Mouse (Mus musculus): ENCODE measurements at regions not wholly inside any gene's neighbourhood (a gene's known extent, or its start where the extent isn't known, plus 50 kb on each side); places are given as distances from the start of the nearest gene placed in this dataset.

GRCm38 (mm10) chr12:78099761-78100160, 94.3 kb upstream of the Gm6657 start:
- WGBS, result 50% methylated on average over 4 of the region's 4 CpGs
- H3K4me2 ChIP-seq (ENCODE audit: low read depth, low read length), result no peak overlapping the region
- no peaks in the 10 kb centered on the region for H3K9me3 ChIP-seq (replicated peaks; ENCODE audit: control insufficient read depth, low read length)
- TF ChIP-seq CTCF (IDR thresholded peaks at IDR 0.05; ENCODE audit: low read depth), result no peak
- no peak for TF ChIP-seq EP300 (IDR thresholded peaks at IDR 0.05; ENCODE audit: low read depth)
- H3K4me3 ChIP-seq (ENCODE audit: low read depth, low read length), result no peak overlapping the region
- peak; percentile 57 for DNase-seq (ENCODE audit: low spot score)
- H3K27me3 ChIP-seq (ENCODE audit: control insufficient read depth, insufficient read depth, low read length), result no peaks in the 10 kb centered on the region
- H3K36me3 ChIP-seq (replicated peaks; ENCODE audit: control insufficient read depth, insufficient read depth, low read length), result no peaks in the 10 kb centered on the region
- H3K9ac ChIP-seq (replicated peaks; ENCODE audit: low read depth, low read length), result no peak overlapping the region
- peaks cover 11% of the 10 kb centered on the region for H3K4me1 ChIP-seq (ENCODE audit: control insufficient read depth, insufficient read depth)
- H3K27ac ChIP-seq (ENCODE audit: low read depth), result no peak overlapping the region
- ATAC-seq (ENCODE audit: insufficient read depth, low read depth), result peak; percentile 77

DNA sequence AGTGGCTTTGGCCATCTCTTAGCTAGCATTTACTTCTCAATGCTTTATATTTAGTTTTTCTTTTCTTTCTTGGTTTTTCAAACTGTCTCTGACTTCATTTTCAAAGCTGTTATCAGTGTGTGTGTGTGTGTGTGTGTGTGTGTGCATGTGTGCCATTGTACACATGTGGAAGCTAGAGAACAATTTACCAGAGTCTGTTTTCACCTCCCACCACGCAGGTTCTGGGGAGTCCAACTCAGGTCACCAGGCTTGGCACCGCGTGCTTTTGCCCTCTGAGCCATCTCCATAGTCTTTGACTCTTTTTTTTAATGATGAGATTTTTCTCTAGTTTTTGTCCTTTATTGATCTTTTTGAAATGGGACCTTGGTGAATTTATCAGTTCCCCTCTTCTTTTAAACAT, 93.3 kb upstream of the Gm6657 start:
- Histone ChIP-seq H3K4me3 (ENCODE audit: low read depth, low read length) (no peak overlapping the region), H3K4me2 (ENCODE audit: low read depth, low read length) (no peak overlapping the region), H3K9me3 (replicated peaks; ENCODE audit: control insufficient read depth, low read length) (no peaks in the 10 kb centered on the region), H3K36me3 (replicated peaks; ENCODE audit: control insufficient read depth, insufficient read depth, low read length) (no peaks in the 10 kb centered on the region), H3K27ac (ENCODE audit: low read depth) (no peak overlapping the region), H3K9ac (replicated peaks; ENCODE audit: low read depth, low read length) (no peak overlapping the region), H3K27me3 (ENCODE audit: control insufficient read depth, insufficient read depth, low read length) (no peaks in the 10 kb centered on the region), H3K4me1 (ENCODE audit: control insufficient read depth, insufficient read depth) (peaks cover 11% of the 10 kb centered on the region)
- 84% methylated on average over 3 of the region's 3 CpGs for WGBS
- TF ChIP-seq EP300 (IDR thresholded peaks at IDR 0.05; ENCODE audit: low read depth) (no peak), CTCF (IDR thresholded peaks at IDR 0.05; ENCODE audit: low read depth) (no peak)
- ATAC-seq (ENCODE audit: insufficient read depth, low read depth), result no peak
- DNase-seq (ENCODE audit: low spot score), result no peak

DNA sequence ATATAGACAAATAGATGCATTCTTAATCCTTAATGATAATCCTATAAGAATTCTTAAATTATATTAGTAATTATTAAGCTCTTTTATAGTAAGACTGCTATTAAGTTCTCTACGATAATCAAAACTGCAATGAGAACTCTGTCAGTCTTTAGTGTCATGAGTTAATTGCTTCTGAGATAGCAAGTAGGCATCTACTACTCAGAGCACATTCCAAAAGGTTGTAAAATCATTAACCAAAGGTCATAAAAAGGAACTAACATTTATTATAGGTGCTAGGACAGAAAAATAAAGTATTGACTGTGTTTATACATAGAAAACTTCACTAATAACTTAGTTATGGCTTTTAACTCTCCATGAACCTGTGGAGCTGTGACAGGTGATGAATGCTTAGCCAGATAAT, 84.1 kb upstream of the Gm6657 start:
- no peak overlapping the region for H3K4me3 ChIP-seq (ENCODE audit: low read depth, low read length)
- ATAC-seq (ENCODE audit: insufficient read depth, low read depth) (no peak), DNase-seq (ENCODE audit: low spot score) (no peak)
- H3K9me3 ChIP-seq (replicated peaks; ENCODE audit: control insufficient read depth, low read length), result no peaks in the 10 kb centered on the region
- TF ChIP-seq CTCF (IDR thresholded peaks at IDR 0.05; ENCODE audit: low read depth) (no peak), EP300 (IDR thresholded peaks at IDR 0.05; ENCODE audit: low read depth) (no peak)
- no peak overlapping the region for H3K27ac ChIP-seq (ENCODE audit: low read depth)
- H3K4me2 ChIP-seq (ENCODE audit: low read depth, low read length), result no peak overlapping the region
- H3K36me3 ChIP-seq (replicated peaks; ENCODE audit: control insufficient read depth, insufficient read depth, low read length), result no peaks in the 10 kb centered on the region
- H3K9ac ChIP-seq (replicated peaks; ENCODE audit: low read depth, low read length), result no peak overlapping the region
- 80% methylated on average over 1 of the region's 1 CpGs for WGBS
- H3K27me3 ChIP-seq (ENCODE audit: control insufficient read depth, insufficient read depth, low read length), result no peaks in the 10 kb centered on the region
- H3K4me1 ChIP-seq (ENCODE audit: control insufficient read depth, insufficient read depth), result no peaks in the 10 kb centered on the region

- Histone ChIP-seq H3K9ac (replicated peaks; ENCODE audit: low read depth, low read length) (no peak overlapping the region), H3K4me3 (ENCODE audit: low read depth, low read length) (no peak overlapping the region), H3K9me3 (replicated peaks; ENCODE audit: control insufficient read depth, low read length) (no peaks in the 10 kb centered on the region), H3K36me3 (replicated peaks; ENCODE audit: control insufficient read depth, insufficient read depth, low read length) (no peaks in the 10 kb centered on the region), H3K4me1 (ENCODE audit: control insufficient read depth, insufficient read depth) (0 out of 2 replicates have a peak, but pooled peaks cover 9% of the 10 kb centered on the region), H3K4me2 (ENCODE audit: low read depth, low read length) (no peak overlapping the region), H3K27ac (ENCODE audit: low read depth) (no peak overlapping the region), H3K27me3 (ENCODE audit: control insufficient read depth, insufficient read depth, low read length) (no peaks in the 10 kb centered on the region)
- no peak for ATAC-seq (ENCODE audit: insufficient read depth, low read depth)
- WGBS, result 83% methylated on average over 1 of the region's 1 CpGs
- TF ChIP-seq EP300 (IDR thresholded peaks at IDR 0.05; ENCODE audit: low read depth) (no peak), CTCF (IDR thresholded peaks at IDR 0.05; ENCODE audit: low read depth) (no peak)
- no peak for DNase-seq (ENCODE audit: low spot score)
These were observed 75.9 kb upstream of the Gm6657 start for GRCm38 (mm10) chr12:78118131-78118530.

- H3K9ac ChIP-seq (replicated peaks; ENCODE audit: low read depth, low read length), result no peak overlapping the region
- H3K27ac ChIP-seq (ENCODE audit: low read depth), result peak overlapping the region; percentile 22; the same call in 1 of the 2 replicates
- H3K4me2 ChIP-seq (ENCODE audit: low read depth, low read length), result no peak overlapping the region
- ATAC-seq (ENCODE audit: insufficient read depth, low read depth) (0 out of 2 replicates have a peak, but pooled peaks have one; percentile 44), DNase-seq (ENCODE audit: low spot score) (no peak)
- 0 out of 2 replicates have a peak, but pooled peaks cover 9% of the 10 kb centered on the region for H3K4me1 ChIP-seq (ENCODE audit: control insufficient read depth, insufficient read depth)
- H3K4me3 ChIP-seq (ENCODE audit: low read depth, low read length), result no peak overlapping the region
- no peaks in the 10 kb centered on the region for H3K36me3 ChIP-seq (replicated peaks; ENCODE audit: control insufficient read depth, insufficient read depth, low read length)
- no peaks in the 10 kb centered on the region for H3K9me3 ChIP-seq (replicated peaks; ENCODE audit: control insufficient read depth, low read length)
- TF ChIP-seq CTCF (IDR thresholded peaks at IDR 0.05; ENCODE audit: low read depth), result no peak
- no peak for TF ChIP-seq EP300 (IDR thresholded peaks at IDR 0.05; ENCODE audit: low read depth)
- H3K27me3 ChIP-seq (ENCODE audit: control insufficient read depth, insufficient read depth, low read length), result no peaks in the 10 kb centered on the region
- WGBS, result 29% methylated on average over 2 of the region's 2 CpGs
These were observed 74.8 kb upstream of the Gm6657 start for GRCm38 (mm10) chr12:78119246-78119645.

DNA sequence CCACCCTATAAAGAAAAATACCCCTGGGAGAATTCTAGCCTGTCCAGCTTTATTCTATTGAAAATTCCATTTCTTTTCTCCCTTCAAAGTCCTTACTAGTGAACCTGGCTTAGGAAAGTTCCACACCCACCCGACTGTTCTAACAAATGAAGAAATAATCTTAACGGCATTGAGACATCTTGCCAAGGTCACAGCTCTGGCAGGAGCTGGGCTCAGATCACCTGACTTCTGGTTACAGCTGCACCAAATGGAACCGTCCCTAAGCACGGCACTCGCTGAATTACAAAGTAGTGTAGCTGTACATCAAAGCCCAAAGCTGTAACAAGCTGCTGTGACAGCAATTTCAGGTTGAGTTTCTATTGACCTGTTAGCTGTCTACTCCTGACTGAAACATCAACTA, 74.2 kb upstream of the Gm6657 start:
- no peaks in the 10 kb centered on the region for H3K27me3 ChIP-seq (ENCODE audit: control insufficient read depth, insufficient read depth, low read length)
- WGBS, result 33% methylated on average over 5 of the region's 5 CpGs
- H3K4me2 ChIP-seq (ENCODE audit: low read depth, low read length), result no peak overlapping the region
- H3K9me3 ChIP-seq (replicated peaks; ENCODE audit: control insufficient read depth, low read length), result no peaks in the 10 kb centered on the region
- H3K27ac ChIP-seq (ENCODE audit: low read depth), result peak overlapping the region; percentile 22; the same call in 1 of the 2 replicates
- peak; percentile 67 for DNase-seq (ENCODE audit: low spot score)
- no peaks in the 10 kb centered on the region for H3K36me3 ChIP-seq (replicated peaks; ENCODE audit: control insufficient read depth, insufficient read depth, low read length)
- no peak overlapping the region for H3K9ac ChIP-seq (replicated peaks; ENCODE audit: low read depth, low read length)
- H3K4me3 ChIP-seq (ENCODE audit: low read depth, low read length), result no peak overlapping the region
- TF ChIP-seq EP300 (IDR thresholded peaks at IDR 0.05; ENCODE audit: low read depth) (no peak), CTCF (IDR thresholded peaks at IDR 0.05; ENCODE audit: low read depth) (no peak)
- ATAC-seq (ENCODE audit: insufficient read depth, low read depth), result peak; percentile 93
- 0 out of 2 replicates have a peak, but pooled peaks cover 9% of the 10 kb centered on the region for H3K4me1 ChIP-seq (ENCODE audit: control insufficient read depth, insufficient read depth)

All from heart, postnatal 0 days (tissue).